Mouse (Mus musculus) R1 (cell line): ENCODE results near the gene Phf12.
"Not testable (repeated sequence)": the region's sequence is repeated elsewhere in the genome, so short reads cannot be mapped to it uniquely, and the experiment has no call there.

Experiments used
- DNase-seq: peaks from one replicate; pipeline ENCODE4 v3.0.0-alpha.2; 2018; ENCODE audit warnings: low read depth, low spot score

Phf12 gene

DNA sequence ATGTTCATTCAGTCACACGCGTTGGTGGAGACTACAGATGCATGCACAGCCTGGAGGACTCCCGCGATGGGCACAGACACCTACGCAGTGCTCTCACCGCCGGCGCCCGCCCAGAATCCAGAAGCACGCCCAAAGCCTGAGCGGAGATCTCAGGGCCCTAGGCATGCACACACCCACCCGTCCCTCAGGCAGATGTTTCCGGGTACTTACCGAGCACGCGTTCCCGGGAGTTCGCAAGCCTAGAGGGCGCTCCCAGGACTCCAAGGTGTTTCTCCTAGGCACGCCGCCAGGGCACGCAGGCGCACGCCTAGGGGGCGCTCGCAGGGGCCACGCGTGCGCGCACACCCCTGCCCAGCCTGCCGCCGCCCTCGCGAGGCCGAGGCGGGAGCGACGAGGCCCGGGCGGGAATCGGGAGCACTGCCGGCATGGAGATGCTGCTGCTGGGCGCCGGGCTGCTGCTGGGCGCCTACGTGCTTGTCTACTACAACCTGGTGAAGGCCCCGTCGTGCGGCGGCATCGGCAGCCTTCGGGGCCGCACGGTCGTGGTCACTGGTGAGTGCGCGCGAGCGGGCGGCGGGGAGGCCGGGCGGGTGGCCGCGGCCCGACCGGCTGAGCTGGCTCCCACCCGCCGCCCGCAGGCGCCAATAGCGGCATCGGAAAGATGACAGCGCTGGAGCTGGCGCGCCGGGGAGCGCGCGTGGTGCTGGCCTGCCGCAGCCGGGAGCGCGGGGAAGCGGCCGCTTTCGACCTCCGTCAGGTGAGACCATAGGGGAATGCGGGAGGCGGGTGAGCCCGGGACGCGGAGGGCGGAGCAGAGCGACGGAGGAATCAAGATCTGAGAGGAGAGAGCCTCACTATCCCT, 49.6 kb downstream of the Phf12 start, which contains the start of gene Dhrs13:
Dhrs13 (plus strand) TSS at position 334 of the 862 bp plus-strand sequence.
- peak; percentile 96 for DNase-seq

DNA sequence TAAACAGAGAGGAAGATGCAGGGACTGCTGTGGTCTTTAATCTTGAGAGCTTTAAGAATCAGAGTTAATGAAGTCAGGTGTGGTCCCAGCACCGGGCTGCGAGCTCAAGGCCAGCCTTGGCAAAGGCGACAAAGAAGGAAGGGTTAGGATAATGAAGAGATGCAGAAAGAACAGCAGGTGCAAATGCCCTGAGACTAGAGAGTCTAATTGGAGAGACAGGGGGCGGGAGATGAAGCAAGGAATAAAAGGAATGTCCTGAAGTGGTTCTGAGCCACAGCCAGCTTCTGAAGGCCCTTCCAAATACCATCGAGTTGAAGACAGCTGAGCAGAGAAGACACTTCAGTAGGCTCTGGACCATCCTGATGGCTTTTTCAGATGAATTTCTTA, 50.2 kb downstream of the Phf12 start:
- no peak for DNase-seq

DNA sequence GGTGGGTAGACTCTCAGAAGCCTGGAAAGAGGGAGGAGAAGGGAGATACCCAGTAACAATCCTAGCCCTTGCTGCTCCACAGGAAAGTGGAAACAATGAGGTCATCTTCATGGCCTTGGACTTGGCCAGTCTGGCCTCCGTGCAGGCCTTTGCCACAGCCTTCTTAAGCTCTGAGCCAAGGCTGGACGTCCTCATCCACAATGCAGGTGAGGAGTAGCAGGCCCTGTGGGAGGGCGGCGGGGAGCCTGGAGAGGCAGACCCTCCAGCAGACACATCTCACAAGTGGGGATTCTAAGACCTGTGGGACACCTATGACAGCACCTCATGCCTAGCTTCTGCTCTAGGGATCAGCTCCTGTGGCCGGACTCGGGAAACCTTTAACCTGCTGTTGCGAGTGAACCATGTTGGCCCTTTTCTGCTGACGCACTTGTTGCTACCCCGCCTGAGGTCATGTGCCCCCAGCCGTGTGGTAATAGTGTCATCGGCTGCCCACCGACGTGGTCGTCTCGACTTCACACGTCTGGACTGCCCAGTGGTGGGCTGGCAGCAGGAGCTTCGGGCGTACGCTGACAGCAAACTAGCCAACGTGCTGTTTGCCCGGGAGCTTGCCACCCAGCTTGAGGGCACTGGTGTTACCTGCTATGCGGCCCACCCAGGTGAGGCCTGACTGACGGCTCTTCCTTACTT, 51.5 kb downstream of the Phf12 start:
- no peak for DNase-seq

DNA sequence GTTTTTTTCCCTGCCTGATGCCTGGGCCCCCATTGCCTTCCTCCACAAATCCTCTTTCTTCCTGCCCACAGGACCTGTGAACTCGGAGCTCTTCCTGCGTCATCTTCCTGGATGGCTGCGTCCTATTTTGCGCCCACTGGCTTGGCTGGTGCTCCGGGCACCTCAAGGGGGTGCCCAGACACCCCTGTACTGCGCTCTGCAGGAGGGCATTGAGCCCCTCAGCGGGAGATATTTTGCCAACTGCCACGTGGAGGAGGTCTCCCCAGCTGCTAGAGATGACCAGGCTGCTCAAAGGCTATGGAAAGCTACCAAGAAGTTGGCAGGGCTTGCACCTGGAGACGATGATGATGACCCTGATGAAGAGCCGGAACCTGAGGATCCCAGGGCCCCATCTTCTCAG, 54.2 kb downstream of the Phf12 start:
- no peak for DNase-seq

DNA sequence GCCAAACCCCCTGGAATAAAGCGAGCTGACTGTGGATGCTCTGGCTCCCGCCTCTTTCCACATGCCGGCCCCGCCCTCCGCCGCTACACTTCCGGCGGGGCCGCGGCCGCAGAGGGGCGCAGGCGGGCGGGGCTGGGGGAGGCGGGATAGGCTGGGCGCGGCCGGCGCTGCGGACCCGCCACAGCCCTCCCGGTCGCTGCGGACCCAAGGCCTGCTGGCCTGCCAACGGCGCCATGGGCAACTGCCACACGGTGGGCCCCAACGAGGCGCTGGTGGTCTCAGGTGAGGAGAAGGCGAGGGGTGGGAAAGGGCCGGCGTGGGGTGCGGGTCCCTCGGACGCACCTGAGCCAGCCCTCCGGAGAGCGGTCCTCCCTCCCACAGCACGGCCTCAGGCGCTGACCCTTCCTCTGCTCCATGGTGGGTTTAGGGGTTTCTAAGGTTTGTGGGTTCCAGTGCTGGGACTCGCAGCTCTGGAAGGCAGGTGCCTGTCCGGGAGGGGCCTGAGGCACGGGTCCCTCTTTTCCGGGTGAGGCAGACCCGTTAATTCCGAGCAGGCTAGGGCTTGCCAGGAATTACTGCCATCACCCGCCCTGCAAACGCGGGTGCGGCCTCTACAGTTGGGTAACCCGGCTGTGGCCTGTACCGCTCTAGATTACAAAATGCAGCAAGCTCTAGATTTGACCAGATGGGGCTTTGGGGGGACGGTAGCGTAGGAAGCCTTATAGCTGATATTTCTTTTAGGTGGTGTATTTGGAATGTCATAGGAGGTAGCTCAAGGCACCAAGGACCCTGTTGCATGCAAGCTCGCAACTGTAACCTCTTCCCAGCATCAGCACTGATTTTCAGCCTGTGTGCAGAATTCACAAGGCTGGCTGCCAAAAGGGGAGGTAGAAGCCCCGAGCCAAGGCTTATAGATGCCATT, 55.5 kb downstream of the Phf12 start, which contains the start of gene Flot2:
Flot2 (plus strand) TSS at position 101 of the 922 bp plus-strand sequence.
- peak; percentile 68 for DNase-seq

DNA sequence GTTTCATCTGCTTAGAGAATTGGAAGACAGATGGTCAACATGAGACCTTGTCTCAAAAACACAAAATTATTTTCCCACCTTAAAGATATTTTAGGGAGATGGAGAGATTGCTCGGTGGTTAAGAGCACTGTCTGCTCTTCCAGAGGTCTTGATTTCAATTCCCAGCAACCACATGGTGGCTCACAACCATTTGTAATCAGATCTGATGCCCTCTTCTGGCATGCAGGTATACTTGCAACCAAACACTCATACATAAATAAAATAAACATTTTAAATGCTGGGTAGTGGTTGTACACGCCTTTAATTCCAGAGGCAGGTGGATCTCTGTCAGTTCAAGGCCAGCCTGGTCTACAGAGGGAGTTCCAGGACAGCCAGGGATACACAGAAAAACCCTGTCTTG, 58.3 kb downstream of the Phf12 start:
- peak; percentile 57 for DNase-seq

DNA sequence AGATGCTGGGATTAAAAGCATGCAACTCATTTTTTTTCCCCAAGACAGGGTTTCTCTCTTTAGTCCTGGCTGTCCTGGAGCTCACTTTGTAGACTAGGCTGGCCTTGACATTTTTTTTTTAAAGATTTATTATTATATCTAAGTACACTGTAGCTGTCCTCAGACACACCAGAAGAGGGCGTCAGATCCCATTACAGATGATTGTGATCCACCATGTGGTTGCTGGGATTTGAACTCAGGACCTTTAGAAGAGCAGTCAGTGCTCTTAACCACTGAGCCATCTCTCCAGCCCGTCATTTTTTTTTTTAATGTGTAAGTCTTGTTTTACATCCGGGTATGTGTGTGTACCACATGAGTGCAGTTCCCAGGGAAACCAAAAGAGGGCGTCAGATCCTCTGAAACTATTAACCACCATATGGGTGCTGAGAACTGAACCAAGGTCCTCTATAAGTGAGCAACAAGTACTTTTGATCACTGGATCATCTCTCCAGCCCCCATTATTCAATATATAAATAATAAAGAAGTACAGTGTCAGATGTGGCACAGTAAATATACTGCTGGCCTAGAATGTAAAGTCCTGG, 59.8 kb downstream of the Phf12 start:
- peak; percentile 86 for DNase-seq

DNA sequence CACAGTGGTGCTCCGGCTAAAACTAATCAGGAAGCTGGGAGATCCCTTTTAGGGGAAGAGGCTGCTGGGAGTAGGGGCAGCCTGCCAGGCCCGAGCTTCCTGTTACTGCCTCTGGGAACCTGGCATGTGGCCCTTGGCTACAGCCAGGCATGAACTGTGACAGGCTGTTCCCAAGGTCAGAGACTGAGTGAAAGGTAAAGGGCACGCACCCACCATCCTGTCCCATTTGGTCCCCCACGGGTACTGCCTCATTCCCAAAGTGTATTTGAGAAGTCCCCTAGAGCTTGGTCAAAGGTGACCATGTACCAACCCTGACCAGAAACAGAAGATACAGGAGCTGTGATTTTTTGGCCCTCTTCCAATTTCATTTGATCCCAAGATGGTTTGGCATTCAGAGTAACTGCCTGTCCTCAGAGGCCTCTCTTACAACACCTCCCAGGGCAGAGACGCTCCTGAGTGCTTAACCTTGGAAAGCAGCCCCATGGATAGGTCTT, 62.3 kb downstream of the Phf12 start:
- DNase-seq, result no peak

DNA sequence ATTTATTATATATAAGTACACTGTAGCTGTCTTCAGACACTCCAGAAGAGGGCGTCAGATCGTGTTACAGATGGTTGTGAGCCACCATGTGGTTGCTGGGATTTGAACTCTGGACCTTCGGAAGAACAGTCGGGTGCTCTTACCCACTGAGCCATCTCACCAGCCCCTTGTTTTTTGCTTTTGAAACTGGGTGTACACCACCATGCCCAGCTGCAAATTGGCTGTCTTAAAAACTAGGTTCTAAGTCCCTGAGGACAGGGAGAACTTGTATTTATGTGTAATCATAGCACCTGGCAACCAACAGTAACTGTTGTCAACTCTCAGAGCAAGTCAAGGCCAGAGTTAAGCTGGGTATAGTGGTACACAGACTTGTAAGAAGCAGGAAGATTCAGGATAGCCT, 66.1 kb downstream of the Phf12 start:
- DNase-seq, result not testable (repeated sequence)

DNA sequence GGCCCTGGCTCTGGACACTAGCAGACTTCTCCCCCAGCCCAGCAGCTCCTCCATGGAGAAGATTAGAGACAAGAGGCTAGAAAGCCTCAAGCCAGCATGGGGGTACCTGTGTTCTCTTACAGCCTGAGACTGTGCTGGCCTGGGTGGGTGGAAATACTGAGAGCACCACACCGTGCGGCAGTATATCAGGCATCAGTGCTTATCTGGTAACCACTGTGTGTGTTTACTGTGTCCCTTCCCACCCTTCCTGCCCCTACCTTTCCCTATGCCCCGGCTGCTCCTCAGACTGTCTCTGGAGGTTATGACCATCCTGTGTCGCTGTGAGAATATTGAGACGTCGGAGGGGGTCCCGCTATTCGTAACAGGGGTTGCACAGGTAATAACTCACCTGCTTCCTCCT, 70.5 kb downstream of the Phf12 start:
- DNase-seq, result no peak

DNA sequence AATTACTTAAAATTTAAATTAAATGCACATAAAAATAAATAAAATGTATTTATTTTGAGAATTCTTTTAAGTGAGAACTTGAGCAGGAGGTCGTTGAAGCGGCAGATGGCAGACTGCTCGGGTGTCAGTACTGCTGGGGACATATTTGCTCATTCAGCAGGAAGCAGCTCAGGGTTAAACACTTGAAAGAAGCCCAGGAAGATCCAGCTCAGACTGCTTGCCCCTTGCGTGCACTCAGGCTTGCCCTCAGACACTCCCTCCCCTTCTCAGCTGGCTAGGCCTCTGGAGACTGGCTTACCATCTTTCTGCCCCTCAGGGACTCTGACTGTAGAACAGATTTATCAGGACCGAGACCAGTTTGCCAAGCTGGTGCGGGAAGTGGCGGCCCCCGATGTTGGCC, 74.4 kb downstream of the Phf12 start:
- no peak for DNase-seq

DNA sequence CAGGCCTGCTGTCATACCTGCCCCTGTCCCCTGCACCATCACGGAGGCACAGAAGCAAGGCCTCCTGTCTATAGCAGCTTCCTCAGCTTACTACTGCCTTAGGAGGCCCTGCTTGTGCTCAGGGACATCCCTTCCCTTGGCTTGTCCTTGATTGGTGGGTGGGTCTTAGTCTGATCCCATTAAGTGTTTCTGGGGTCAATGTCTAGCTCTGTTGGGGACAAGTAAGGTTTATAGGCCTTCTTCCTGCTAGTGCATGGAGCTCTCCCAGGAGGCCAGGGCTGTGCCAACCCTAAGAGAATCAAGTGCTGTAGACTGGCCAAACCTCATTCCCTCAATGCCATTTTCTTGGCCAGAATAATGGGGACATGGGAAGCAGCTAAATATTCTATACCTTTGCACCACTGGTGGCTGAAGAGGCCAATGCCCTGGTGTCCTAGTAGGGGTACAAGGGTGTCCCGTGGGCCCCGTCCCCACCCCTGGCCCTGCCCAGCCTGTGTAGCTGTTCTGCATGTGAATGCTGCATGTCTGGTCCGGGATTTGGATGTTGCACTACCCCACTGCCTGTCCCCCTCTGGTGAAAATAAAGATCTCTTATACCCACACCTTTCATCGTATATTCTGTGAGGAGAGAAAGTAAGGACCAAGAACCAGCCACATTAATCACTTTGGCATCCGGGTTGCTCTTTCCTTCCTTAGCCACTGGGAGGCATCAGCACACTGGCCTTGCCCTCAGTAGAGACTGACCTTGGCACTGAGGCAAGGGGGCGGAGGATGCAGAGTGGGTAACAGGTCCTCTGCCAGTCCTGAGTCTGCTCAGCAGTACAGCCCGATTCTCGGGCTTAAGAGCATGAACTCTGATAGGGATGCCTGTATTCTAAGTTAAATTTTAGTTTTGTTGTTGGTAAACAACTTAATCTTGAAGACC, 77.5 kb downstream of the Phf12 start:
- DNase-seq, result peak; percentile 53

DNA sequence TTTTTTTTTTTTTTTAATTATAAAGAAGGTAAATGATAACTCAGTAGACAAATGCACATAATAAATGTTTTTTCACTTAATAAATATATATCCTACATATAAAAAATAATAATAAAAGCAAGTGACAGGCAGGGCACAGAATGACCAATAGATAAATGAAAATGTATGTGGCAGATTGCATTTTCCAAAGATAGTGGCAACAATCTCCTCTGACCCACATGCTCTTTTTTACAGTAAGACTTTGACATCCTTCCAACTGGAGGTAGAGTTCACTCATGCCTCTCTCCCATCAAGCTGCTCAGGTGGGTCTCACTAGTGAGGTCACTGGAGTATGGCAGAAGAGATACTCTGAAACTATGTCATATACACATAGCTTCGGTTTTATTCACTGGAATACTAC, 80.0 kb downstream of the Phf12 start:
- DNase-seq, result no peak

DNA sequence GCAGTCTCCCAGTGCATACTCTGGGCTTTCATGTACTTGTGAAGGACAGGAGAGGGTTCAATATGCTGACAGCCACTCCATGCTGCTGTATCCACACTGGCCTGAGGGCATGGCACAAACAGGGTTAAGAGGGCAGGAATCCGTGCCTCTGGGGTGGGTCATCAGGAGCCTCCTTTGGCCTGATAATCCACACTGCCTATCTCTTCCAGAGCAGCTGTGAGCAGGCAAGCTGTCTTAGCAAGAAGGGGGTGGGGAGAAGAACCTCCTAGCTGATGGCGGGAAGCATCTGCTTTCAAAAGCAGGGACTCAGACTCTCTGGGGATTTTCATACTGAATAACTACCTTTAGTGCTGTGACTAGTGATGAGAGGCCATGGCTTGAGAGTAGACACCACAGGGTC, 83.4 kb downstream of the Phf12 start:
- no peak for DNase-seq

DNA sequence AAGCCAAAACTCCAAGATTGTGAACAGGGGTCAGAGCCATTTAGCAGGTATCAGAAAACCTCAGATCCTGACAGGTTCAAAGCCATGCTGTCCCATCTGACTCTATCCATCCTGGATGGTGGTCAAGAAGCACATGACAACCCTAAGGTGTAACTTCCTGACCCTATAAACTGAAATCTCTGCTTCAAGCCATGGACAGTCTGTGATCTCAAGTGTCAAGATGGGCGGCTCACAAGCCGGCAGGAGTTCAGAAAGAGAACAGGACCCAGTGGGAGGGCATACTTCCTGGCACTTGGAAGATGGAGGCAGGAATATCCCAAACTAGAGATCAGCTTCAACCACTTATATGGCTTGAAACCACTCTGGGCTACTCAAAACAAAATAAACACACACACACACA, 84.1 kb downstream of the Phf12 start:
- DNase-seq, result no peak

DNA sequence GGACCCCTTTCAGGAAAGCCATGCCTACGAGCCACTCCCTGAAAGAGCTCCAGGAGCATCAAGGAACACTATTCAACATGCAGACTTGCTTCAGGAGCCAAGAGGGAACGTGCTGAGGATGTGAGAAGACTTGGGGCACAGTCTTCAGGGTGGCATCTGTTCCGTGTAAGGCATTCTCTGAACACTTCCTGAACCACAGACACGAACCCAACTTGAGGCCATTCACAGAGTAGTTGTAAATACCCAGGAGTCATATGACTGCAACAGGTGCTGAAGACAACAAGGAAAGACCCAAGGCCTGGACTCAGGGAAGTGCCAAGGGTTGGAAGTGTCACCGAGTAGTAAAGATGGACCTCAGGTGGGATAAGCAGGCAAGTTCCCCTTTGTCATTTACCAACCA, 85.0 kb downstream of the Phf12 start:
- DNase-seq, result no peak

DNA sequence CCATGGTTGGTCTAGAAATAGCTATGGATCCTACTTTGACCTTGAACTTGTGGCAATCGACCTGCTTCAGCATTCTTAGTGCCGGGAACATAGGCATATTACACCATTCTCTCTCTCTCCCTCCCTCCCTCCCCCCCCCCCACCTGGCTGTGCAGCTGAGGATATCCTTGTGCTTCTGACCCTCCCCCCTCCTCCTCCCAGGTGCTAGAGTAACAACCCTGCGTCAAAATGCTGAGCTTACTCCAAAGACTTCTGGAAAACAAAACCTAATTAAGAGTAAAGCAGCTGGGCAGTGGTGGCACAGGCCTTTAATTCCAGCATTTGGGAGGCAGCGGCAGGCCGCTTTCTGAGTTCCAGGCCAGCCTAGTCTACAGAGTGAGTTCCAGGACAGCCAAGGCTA, 86.6 kb downstream of the Phf12 start:
- DNase-seq, result no peak

DNA sequence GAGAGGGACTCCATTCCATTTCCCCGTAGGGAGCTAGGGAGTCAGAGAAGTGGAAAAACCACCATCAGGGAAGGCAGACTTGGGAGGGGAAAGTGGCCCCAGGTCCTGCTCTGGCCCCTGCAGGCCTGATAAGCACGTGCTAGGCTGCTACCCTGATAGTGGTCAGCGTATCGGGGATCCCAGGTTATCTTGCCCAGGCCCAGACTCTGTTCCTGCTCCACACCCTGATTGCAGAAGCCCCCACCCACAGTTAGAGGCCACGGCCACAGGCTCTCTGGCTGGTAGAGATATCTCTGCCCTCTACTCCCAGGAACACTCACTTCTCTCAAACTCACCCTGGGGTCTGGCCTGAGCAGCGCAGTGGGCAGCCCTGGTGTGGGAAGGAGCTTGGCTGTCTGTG, 87.1 kb downstream of the Phf12 start:
- DNase-seq, result no peak

DNA sequence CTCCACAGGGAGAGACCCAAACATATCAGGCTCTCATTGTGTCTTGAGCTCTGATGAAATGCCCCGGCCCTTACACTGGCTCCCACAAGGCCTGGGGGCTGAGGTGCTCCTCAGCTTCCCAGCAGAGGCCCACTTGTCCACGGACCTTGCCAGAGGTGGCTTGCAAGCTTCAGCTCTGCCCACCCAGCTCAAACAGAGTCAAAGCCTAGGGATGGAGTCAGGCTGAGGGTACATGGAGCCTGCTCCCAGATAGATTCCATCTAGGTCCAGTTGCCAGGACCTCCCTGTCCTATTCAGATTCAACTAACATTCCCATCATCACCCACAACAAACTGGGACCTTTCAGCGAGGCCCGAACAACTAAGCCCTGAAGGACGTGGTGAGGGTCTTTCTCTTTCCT, 89.4 kb downstream of the Phf12 start:
- DNase-seq, result no peak

DNA sequence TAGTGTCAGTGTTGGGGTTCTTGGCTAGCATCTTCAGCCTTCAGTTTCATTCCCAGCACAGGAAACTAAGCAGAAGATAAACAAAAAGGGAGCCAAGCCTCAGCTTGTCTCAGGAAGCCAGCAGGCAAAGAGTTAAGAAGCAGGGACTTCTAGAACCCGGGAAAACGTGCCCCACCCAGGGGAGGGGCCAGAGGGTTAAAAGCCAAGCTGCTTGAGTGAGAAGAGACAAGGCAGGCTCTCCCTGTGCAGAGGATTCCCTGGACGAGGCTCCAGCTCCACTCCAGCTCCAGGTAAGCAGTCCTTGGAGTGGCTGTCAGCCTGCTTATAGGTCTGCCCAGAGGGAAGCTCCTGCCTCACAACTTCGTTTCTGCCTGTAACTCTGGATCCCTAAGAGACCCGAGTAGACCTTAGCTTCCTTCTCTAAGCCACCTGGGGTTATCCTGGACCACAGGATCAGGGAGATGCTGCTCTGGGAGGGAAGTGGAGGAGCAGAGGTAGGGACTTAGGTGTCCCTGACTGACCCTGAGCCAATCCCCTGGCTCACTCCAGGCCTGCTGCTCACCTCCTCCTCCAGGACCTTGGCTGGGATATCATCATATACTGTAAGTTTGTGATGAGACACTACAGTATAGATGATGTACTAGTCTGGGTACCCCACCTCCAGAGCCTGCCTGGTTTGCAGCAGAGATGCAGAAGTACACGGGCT, 90.0 kb downstream of the Phf12 start:
- peak; percentile 78 for DNase-seq
